Mouse (Mus musculus) gastrocnemius, adult 18-20 months (tissue): ENCODE results near the gene Gm4305. TPM values are rescaled to one million over a fixed set of nuclear protein-coding genes. Genes with fewer than 3 reads are reported as not detected.
"Not testable (repeated sequence)": the region's sequence is repeated elsewhere in the genome, so short reads cannot be mapped to it uniquely, and the experiment has no call there.

ENCODE experiments used
- DNase-seq: peaks from one replicate; pipeline ENCODE4 v3.0.0; 2021; ENCODE audit warnings: low spot score
- long read RNA-seq, 2 experiments: library from polyadenylated mRNA; stranded (forward); transcript quantifications; one replicate each; pipeline ENCODE4 v2.0.0; 2021
- total RNA-seq, 2 experiments: library from RNA; stranded (reverse); gene quantifications; 2 replicates each; pipeline ENCODE4 v1.2.3; 2021

Gm4305 gene
- total RNA-seq: not detected
- long read RNA-seq, experiment 1: 0 reads
- long read RNA-seq, experiment 2: 0 reads

GRCm38 (mm10) chr10:100350793-100351192 lies at the start of gene Gm4305:
Gene Gm4305, plus strand, starts transcription at chr10:100351093.
- DNase-seq: not testable (repeated sequence)

- DNase-seq: not testable (repeated sequence)
Observed at GRCm38 (mm10) chr10:100335376-100335775, 15.5 kb upstream of the Gm4305 start, which contains the start of gene Gm4301. Gene Gm4301, plus strand, starts transcription at chr10:100335676.

- not testable (repeated sequence) for DNase-seq
Observed at GRCm38 (mm10) chr10:100340536-100340935, 10.4 kb upstream of the Gm4305 start, which contains the start of gene Gm4302. Gene Gm4302, plus strand, starts transcription at chr10:100340836.

- not testable (repeated sequence) for DNase-seq
Observed at GRCm38 (mm10) chr10:100345672-100346071, 5.2 kb upstream of the Gm4305 start, which contains the start of gene Gm4303. Gene Gm4303, plus strand, starts transcription at chr10:100345972.

GRCm38 (mm10) chr10:100356841-100357240 lies 5.9 kb downstream of the Gm4305 start:
- DNase-seq: not testable (repeated sequence)

GRCm38 (mm10) chr10:100361038-100361437 lies 10.1 kb downstream of the Gm4305 start, which contains the start of gene Gm4307:
Gene Gm4307, plus strand, starts transcription at chr10:100361338.
- DNase-seq: not testable (repeated sequence)

GRCm38 (mm10) chr10:100382460-100382859 lies 31.6 kb downstream of the Gm4305 start, which contains the start of gene Gm4312:
Gene Gm4312, minus strand, starts transcription at chr10:100382560.
- not testable (repeated sequence) for DNase-seq

Other genes starting within 250 kb of the Gm4305 start
- not detected for gene Gm4301, start 15.4 kb upstream of the Gm4305 start, total RNA-seq
- not detected for gene Gm4302, start 10.3 kb upstream of the Gm4305 start, total RNA-seq
- not detected for gene Gm4303, start 5.1 kb upstream of the Gm4305 start, total RNA-seq
- not detected for gene Gm4307, start 10.2 kb downstream of the Gm4305 start, total RNA-seq
- not detected for gene Gm4312, start 31.5 kb downstream of the Gm4305 start, total RNA-seq
- gene Tmtc3, start 136.3 kb downstream of the Gm4305 start, total RNA-seq: 10 to 100 TPM in 1 of 2 experiments, 1 to 10 TPM in 1; 9.0 to 11.3 TPM
- 1 to 10 TPM; 3.2 to 4.1 TPM for gene Cep290, start 136.5 kb downstream of the Gm4305 start, total RNA-seq
- 10 to 100 TPM in 1 of 2 experiments, 1 to 10 TPM in 1; 9.9 to 10.6 TPM for gene 4930430F08Rik, start 239.3 kb downstream of the Gm4305 start, total RNA-seq
- gene 1700017N19Rik, start 239.4 kb downstream of the Gm4305 start, total RNA-seq: not detected